Mouse (Mus musculus) MEL (cell line): ENCODE data around the gene Baat. TPM values are rescaled to one million over a fixed set of nuclear protein-coding genes. Genes with fewer than 3 reads are reported as not detected.

Experiments used
- DNase-seq: peaks from one replicate; pipeline ENCODE4 v3.0.0; 2011; ENCODE audit warnings: low read depth, low spot score
- H3K27ac ChIP-seq: 2 replicates; pipeline ENCODE4 v1.5.1; 2012; ENCODE audit warnings: low read depth, mild to moderate bottlenecking, control low read depth, low read length, moderate library complexity; ENCODE audit not compliant: control insufficient read depth
- H3K27me3 ChIP-seq, 2 experiments: fragments of 150-350 bp in 1 of 2; sonication (generic) in 1 of 2; 2 replicates each; pipeline ENCODE4 v1.6.1; 2012; ENCODE audit warnings: low read length in 2 of 2, mild to moderate bottlenecking in 2 of 2, improper control_type of control experiment in 1 of 2, moderate library complexity in 1 of 2; ENCODE audit not compliant: insufficient read depth in 2 of 2, control insufficient read depth in 1 of 2
- H3K36me3 ChIP-seq, 2 experiments: 2 replicates each; pipeline ENCODE4 v1.6.1; 2012 to 2014; ENCODE audit warnings: low read length in 2 of 2, improper control_type of control experiment in 1 of 2, inconsistent platforms in 1 of 2, mild to moderate bottlenecking in 1 of 2; ENCODE audit not compliant: insufficient read depth in 2 of 2, control insufficient read depth in 1 of 2
- H3K4me1 ChIP-seq, 2 experiments: fragments of 150-350 bp in 1 of 2; sonication (generic) in 1 of 2; 2 replicates each; pipeline ENCODE4 v1.6.1; 2012; ENCODE audit warnings: low read length in 2 of 2, improper control_type of control experiment in 1 of 2, mild to moderate bottlenecking in 1 of 2; ENCODE audit not compliant: insufficient read depth in 2 of 2, control insufficient read depth in 1 of 2
- H3K4me3 ChIP-seq, 2 experiments: fragments of 150-350 bp in 1 of 2; sonication (generic) in 1 of 2; 2 replicates each; pipeline ENCODE4 v1.5.1; 2012; ENCODE audit warnings: low read depth in 2 of 2, low read length in 2 of 2, mild to moderate bottlenecking in 2 of 2, moderate library complexity in 2 of 2, control low read depth in 1 of 2, improper control_type of control experiment in 1 of 2; ENCODE audit not compliant: control insufficient read depth in 1 of 2, insufficient read depth in 1 of 2
- H3K79me2 ChIP-seq: 2 replicates; pipeline ENCODE4 v1.6.1; 2012; ENCODE audit warnings: mild to moderate bottlenecking, low read length, moderate library complexity; ENCODE audit not compliant: control insufficient read depth, poor library complexity, insufficient read depth
- H3K9ac ChIP-seq: 2 replicates; pipeline ENCODE4 v1.6.1; 2012; ENCODE audit warnings: low read depth, mild to moderate bottlenecking, control low read depth, low read length, moderate library complexity; ENCODE audit not compliant: control insufficient read depth, poor library complexity, severe bottlenecking
- H3K9me3 ChIP-seq: fragments of 150-350 bp; sonication (generic); replicated peaks from 2 replicates; pipeline ENCODE4 v1.6.1; 2012; ENCODE audit warnings: mild to moderate bottlenecking, low read length, improper control_type of control experiment, moderate library complexity; ENCODE audit not compliant: insufficient read depth
- BHLHE40 ChIP-seq: IDR thresholded peaks from 2 replicates; pipeline ENCODE4 v1.6.1; 2012; ENCODE audit warnings: low read depth, mild to moderate bottlenecking, inconsistent platforms, low read length, improper control_type of control experiment, borderline replicate concordance
- CHD1 ChIP-seq: IDR thresholded peaks from 2 replicates; pipeline ENCODE4 v1.6.1; 2012; ENCODE audit warnings: low read depth, mild to moderate bottlenecking, inconsistent platforms, low read length, improper control_type of control experiment
- CHD2 ChIP-seq: IDR thresholded peaks from 2 replicates; pipeline ENCODE4 v1.6.1; 2011; ENCODE audit warnings: low read length, improper control_type of control experiment
- CTCF ChIP-seq, 3 experiments: IDR thresholded peaks in 2 of 3; conservative IDR thresholded peaks in 1 of 3; 2 replicates each; pipeline ENCODE4 v1.5.1; 2011 to 2012; ENCODE audit warnings: low read length in 3 of 3, low read depth in 2 of 3, mild to moderate bottlenecking in 2 of 3, improper control_type of control experiment in 1 of 3, inconsistent platforms in 1 of 3, mixed read lengths in 1 of 3, moderate library complexity in 1 of 3; ENCODE audit not compliant: control insufficient read depth in 1 of 3, insufficient read depth in 1 of 3, poor library complexity in 1 of 3, severe bottlenecking in 1 of 3
- ELF1 ChIP-seq: IDR thresholded peaks from 2 replicates; pipeline ENCODE4 v1.6.1; 2014; ENCODE audit warnings: low read depth, mild to moderate bottlenecking, inconsistent platforms, low read length, improper control_type of control experiment, moderate library complexity
- EP300 ChIP-seq, 2 experiments: IDR thresholded peaks; 2 replicates each; pipeline ENCODE4 v1.6.1; 2011; ENCODE audit warnings: improper control_type of control experiment in 2 of 2, low read length in 2 of 2, low read depth in 1 of 2, mild to moderate bottlenecking in 1 of 2
- GATA1 ChIP-seq: IDR thresholded peaks from 2 replicates; pipeline ENCODE4 v1.6.1; 2011; ENCODE audit warnings: low read depth, low read length, improper control_type of control experiment
- HCFC1 ChIP-seq: IDR thresholded peaks from 2 replicates; pipeline ENCODE4 v1.6.1; 2012; ENCODE audit warnings: low read depth, mild to moderate bottlenecking, inconsistent platforms, low read length, improper control_type of control experiment, moderate library complexity
- JUND ChIP-seq: IDR thresholded peaks from 2 replicates; pipeline ENCODE4 v1.6.1; 2011; ENCODE audit warnings: low read depth, mild to moderate bottlenecking, improper control_type of control experiment, low read length
- KAT2A ChIP-seq: conservative IDR thresholded peaks from 2 replicates; pipeline ENCODE4 v1.6.1; 2012; ENCODE audit warnings: low read depth, low read length, improper control_type of control experiment, inconsistent platforms
- MAFK ChIP-seq: IDR thresholded peaks from 2 replicates; pipeline ENCODE4 v1.6.1; 2011; ENCODE audit warnings: low read depth, mild to moderate bottlenecking, low read length, improper control_type of control experiment, borderline replicate concordance
- MEF2A ChIP-seq: IDR thresholded peaks from 2 replicates; pipeline ENCODE4 v1.6.1; 2014; ENCODE audit warnings: low read depth, mild to moderate bottlenecking, inconsistent platforms, low read length, improper control_type of control experiment; ENCODE audit not compliant: poor library complexity, insufficient replicate concordance, severe bottlenecking; ENCODE audit errors: extremely low read depth
- MYB ChIP-seq: IDR thresholded peaks from 2 replicates; pipeline ENCODE4 v1.6.1; 2011; ENCODE audit warnings: mild to moderate bottlenecking, low read depth, low read length, improper control_type of control experiment
- MYC ChIP-seq: IDR thresholded peaks from 2 replicates; pipeline ENCODE4 v1.6.1; 2011; ENCODE audit warnings: low read depth, mild to moderate bottlenecking, low read length, improper control_type of control experiment, moderate library complexity
- NRF1 ChIP-seq: IDR thresholded peaks from 2 replicates; pipeline ENCODE4 v1.6.1; 2014; ENCODE audit warnings: low read depth, mild to moderate bottlenecking, inconsistent platforms, low read length, improper control_type of control experiment, moderate library complexity; ENCODE audit not compliant: poor library complexity, insufficient read depth, severe bottlenecking
- POLR2A ChIP-seq, 2 experiments: IDR thresholded peaks; 2 replicates each; pipeline ENCODE4 v1.6.1; 2011 to 2012; ENCODE audit warnings: low read length in 2 of 2, mild to moderate bottlenecking in 2 of 2, control low read depth in 1 of 2, improper control_type of control experiment in 1 of 2, low read depth in 1 of 2, moderate library complexity in 1 of 2; ENCODE audit not compliant: control insufficient read depth in 1 of 2, insufficient read depth in 1 of 2, poor library complexity in 1 of 2
- POLR2AphosphoS2 ChIP-seq: IDR thresholded peaks from 2 replicates; pipeline ENCODE4 v1.6.1; 2011; ENCODE audit warnings: low read length, improper control_type of control experiment
- POLR2AphosphoS5 ChIP-seq: IDR thresholded peaks from 2 replicates; pipeline ENCODE4 v1.6.1; 2012; ENCODE audit warnings: low read depth, borderline replicate concordance, mild to moderate bottlenecking, inconsistent platforms, low read length, moderate library complexity, mixed read lengths
- RAD21 ChIP-seq: IDR thresholded peaks from 2 replicates; pipeline ENCODE4 v1.6.1; 2011; ENCODE audit warnings: mild to moderate bottlenecking, low read depth, low read length, improper control_type of control experiment
- RCOR1 ChIP-seq: IDR thresholded peaks from 2 replicates; pipeline ENCODE4 v1.6.1; 2012; ENCODE audit warnings: low read depth, mild to moderate bottlenecking, inconsistent platforms, low read length, improper control_type of control experiment
- SIN3A ChIP-seq: IDR thresholded peaks from 2 replicates; pipeline ENCODE4 v1.6.1; 2012; ENCODE audit warnings: low read length, improper control_type of control experiment, inconsistent platforms
- SMC3 ChIP-seq: IDR thresholded peaks from 2 replicates; pipeline ENCODE4 v1.6.1; 2011; ENCODE audit warnings: low read depth, low read length, improper control_type of control experiment
- TAL1 ChIP-seq: IDR thresholded peaks from 2 replicates; pipeline ENCODE4 v1.6.1; 2012; ENCODE audit warnings: mild to moderate bottlenecking, inconsistent platforms, low read length, moderate library complexity, mixed read lengths
- ZC3H11A ChIP-seq: IDR thresholded peaks from 2 replicates; pipeline ENCODE4 v1.6.1; 2012; ENCODE audit warnings: low read depth, mild to moderate bottlenecking, inconsistent platforms, low read length, improper control_type of control experiment
- ZMIZ1 ChIP-seq: IDR thresholded peaks from 2 replicates; pipeline ENCODE4 v1.6.1; 2012; ENCODE audit warnings: low read depth, mild to moderate bottlenecking, inconsistent platforms, low read length, improper control_type of control experiment, moderate library complexity
- ZNF384 ChIP-seq: IDR thresholded peaks from 2 replicates; pipeline ENCODE4 v1.6.1; 2012; ENCODE audit warnings: low read depth, mild to moderate bottlenecking, inconsistent platforms, low read length, improper control_type of control experiment
- polyA plus RNA-seq, 2 experiments: library from polyadenylated mRNA; stranded (reverse) in 1 of 2; unstranded in 1 of 2; fragments of >175 nt in 1 of 2; fragments of >200 nt in 1 of 2; gene quantifications; 2 replicates each; pipeline versions ENCODE4 v1.2.1 to v1.2.4; 2012; ENCODE audit warnings: low replicate concordance in 2 of 2, low read depth in 1 of 2; ENCODE audit not compliant: insufficient read length in 2 of 2, insufficient read depth in 1 of 2, missing spikeins in 1 of 2
- total RNA-seq: library from RNA; depleted of rRNA; stranded (reverse); fragments of 300-350 nt; gene quantifications from 2 replicates; pipeline ENCODE4 v1.2.3, GENCODE M21; 2012

The Baat gene
- total and polyA plus RNA-seq, 3 experiments: 0.15 TPM; not detected in 2

DNA sequence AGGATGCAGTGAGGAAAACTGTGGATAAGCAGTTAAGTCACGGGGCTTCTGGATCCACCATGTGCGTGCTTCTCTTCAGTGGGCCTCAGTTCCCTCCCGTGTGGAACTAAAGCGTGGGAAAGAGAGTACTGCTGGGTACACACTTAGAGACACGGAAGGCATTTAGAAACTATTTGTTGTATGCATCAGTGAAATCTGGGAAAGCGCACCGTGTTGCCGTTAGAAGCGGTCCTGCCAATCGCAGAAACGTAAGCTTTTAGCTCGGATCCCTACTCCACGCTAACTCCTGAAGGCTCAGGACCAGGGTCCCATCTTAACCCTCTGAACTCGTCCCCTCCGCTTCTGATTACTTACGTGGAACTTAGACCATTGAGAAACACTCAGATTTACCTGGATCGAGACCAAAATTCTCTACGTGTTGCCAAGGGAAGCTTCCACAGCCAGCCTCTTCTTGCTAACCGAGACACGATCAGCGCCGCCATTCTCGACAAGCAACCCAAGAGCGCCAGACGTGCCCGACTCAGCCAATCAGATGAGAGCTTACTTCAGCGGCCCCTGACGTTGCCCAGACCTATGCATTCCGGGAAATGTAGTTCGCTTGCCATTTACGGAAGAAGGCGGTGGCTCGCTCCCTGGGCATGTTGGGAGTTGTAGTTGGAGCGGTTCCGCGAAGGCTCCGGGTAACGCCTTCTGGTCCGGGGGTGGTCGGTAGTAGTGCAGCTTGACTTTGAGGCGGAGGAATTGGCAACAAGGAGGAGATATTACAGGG, 14.4 kb upstream of the Baat start, which contains the start of the genes Mrpl50 and Zfp189 (continued):
- peak; percentile 43; the same call in 1 of the 2 replicates for TF ChIP-seq NRF1
- TF ChIP-seq POLR2AphosphoS2: peak; percentile 83; the same call in 1 of the 2 replicates
- TF ChIP-seq TAL1: no peak

DNA sequence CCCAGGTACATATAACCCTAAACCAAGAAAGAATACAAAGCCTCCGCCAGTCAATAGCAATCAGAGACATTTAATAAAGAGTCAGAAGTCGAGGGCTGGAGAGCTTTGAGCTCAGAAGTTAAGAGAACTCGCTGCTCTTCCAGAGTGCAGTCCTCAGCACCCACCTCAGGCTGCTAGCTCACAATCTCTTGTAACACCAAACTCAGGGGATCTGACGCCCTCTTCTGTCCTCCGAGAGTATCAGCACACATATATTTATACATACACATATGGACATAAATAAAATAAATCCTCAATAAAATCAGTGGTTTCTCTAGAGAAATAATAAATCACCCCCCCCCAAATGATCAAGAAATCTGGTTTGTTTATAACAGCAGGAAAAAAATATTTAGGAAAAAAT, 13.1 kb upstream of the Baat start:
- Histone ChIP-seq H3K36me3 (peaks cover 0 to 21% of the 10 kb centered on the region in 2 experiments; a peak in 3 of 4 replicates), H3K4me3 (peak overlapping the region; percentile 38 to 80; a peak in 3 of 4 replicates), H3K27me3 (no peaks in the 10 kb centered on the region), H3K9ac (peak overlapping the region; percentile 81), H3K4me1 (peaks cover 5 to 16% of the 10 kb centered on the region in 2 experiments; a peak in 3 of 4 replicates), H3K79me2 (peaks cover 46% of the 10 kb centered on the region), H3K9me3 (no peaks in the 10 kb centered on the region), H3K27ac (no peak overlapping the region)
- peak; percentile 76 for DNase-seq
- TF ChIP-seq SMC3: peak; percentile 38
- no peak for TF ChIP-seq MYB
- no peak for TF ChIP-seq CHD1
- no peak for TF ChIP-seq ZNF384
- peak in 2 of 3 experiments; percentile 24 to 50; a peak in 3 of 6 replicates for TF ChIP-seq CTCF (IDR thresholded peaks at IDR 0.05 in 2 of 3, conservative IDR thresholded peaks at IDR 0.05 in 1 of 3; ENCODE audit: control insufficient read depth in 1 of 3, insufficient read depth in 1 of 3, low read depth in 2 of 3, low read length in 3 of 3, poor library complexity in 1 of 3, severe bottlenecking in 1 of 3)
- TF ChIP-seq EP300 (IDR thresholded peaks at IDR 0.05; ENCODE audit: low read depth in 1 of 2, low read length in 2 of 2): no peak
- no peak for TF ChIP-seq SIN3A
- 0 out of 2 replicates have a peak, but pooled peaks have one; percentile 17 for TF ChIP-seq ZC3H11A
- peak; percentile 32 for TF ChIP-seq RAD21

DNA sequence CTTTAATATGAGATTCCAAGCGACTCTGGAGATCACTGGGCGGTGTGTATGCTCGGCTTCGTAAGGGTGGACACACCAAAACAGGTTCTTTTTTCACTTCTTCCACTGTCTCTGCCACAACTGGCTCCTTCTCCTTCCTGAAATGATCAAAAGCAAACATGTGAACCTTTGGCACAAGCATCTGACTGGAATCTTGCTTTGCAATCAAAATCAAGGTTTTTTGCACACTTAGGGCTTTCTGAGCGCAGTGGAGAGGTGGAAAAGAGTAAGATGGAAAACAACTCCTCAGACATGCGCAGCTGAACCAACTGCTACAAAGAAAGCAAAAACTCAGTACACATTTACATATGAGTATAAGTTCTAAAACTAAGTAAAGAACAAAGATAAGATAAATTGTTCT, 8.1 kb upstream of the Baat start:
- no peak overlapping the region for H3K27ac ChIP-seq
- H3K79me2 ChIP-seq: peaks cover 29% of the 10 kb centered on the region
- peaks cover 2 to 9% of the 10 kb centered on the region in 2 experiments; a peak in 2 of 4 replicates for H3K4me1 ChIP-seq
- H3K27me3 ChIP-seq: no peaks in the 10 kb centered on the region
- peaks cover 2 to 13% of the 10 kb centered on the region in 2 experiments for H3K36me3 ChIP-seq
- H3K4me3 ChIP-seq: no peak overlapping the region
- H3K9me3 ChIP-seq: no peaks in the 10 kb centered on the region
- no peak for DNase-seq
- no peak overlapping the region for H3K9ac ChIP-seq
- TF ChIP-seq JUND: no peak
- no peak for TF ChIP-seq POLR2AphosphoS5
- no peak for TF ChIP-seq POLR2A (IDR thresholded peaks at IDR 0.05; ENCODE audit: control insufficient read depth in 1 of 2, insufficient read depth in 1 of 2, low read depth in 1 of 2, low read length in 2 of 2, poor library complexity in 1 of 2)
- TF ChIP-seq MYC: no peak
- no peak for TF ChIP-seq KAT2A
- TF ChIP-seq GATA1: no peak
- no peak for TF ChIP-seq ELF1
- TF ChIP-seq RCOR1: no peak
- TF ChIP-seq ZNF384: no peak
- no peak for TF ChIP-seq CTCF (IDR thresholded peaks at IDR 0.05 in 2 of 3, conservative IDR thresholded peaks at IDR 0.05 in 1 of 3; ENCODE audit: control insufficient read depth in 1 of 3, insufficient read depth in 1 of 3, low read depth in 2 of 3, low read length in 3 of 3, poor library complexity in 1 of 3, severe bottlenecking in 1 of 3)
- no peak for TF ChIP-seq ZMIZ1
- TF ChIP-seq MEF2A: no peak
- no peak for TF ChIP-seq BHLHE40
- no peak for TF ChIP-seq MAFK
- TF ChIP-seq CHD2: no peak
- no peak for TF ChIP-seq HCFC1
- TF ChIP-seq SIN3A: no peak
